Mouse (Mus musculus): ENCODE data around the gene Dock8.

Gene Dock8

DNA sequence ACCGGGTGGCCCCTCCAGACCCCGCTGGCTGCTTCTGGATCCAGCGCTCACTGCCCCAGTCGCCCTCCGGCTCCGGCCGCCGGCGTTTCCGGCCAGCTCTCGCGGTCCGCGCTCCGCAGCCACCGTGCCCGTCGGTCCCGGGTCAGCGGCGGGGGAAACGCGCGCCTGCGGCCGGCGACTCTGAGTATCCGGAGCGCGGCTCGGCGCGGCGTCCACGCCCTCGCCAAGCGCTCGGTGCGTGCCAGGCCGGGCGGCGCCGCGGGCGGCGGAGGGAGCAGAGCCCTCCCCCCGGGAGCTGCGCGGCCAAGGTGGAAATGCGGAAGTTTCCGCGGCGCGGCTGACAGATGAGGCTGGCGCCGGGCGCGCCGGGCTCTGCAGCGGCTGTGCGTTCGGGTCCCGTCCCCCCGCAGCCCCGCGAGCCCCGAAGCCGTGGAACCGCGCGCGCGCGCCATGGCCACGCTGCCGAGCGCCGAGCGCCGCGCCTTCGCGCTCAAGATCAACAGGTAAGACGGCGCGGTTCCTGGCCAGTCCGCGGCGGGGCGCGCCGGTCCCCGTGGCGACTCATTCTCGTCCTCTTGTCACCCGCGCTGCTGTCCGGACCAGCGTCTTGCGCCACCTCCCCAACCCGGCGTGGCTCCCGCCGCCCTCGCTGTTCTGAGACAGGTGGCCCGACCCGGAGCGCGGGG is at the start of gene Dock8:
Gene Dock8, plus strand, starts transcription at position 334 of the 686 bp plus-strand sequence.
- DNase-seq (ENCODE audit: low read depth, low spot score): no peak

DNA sequence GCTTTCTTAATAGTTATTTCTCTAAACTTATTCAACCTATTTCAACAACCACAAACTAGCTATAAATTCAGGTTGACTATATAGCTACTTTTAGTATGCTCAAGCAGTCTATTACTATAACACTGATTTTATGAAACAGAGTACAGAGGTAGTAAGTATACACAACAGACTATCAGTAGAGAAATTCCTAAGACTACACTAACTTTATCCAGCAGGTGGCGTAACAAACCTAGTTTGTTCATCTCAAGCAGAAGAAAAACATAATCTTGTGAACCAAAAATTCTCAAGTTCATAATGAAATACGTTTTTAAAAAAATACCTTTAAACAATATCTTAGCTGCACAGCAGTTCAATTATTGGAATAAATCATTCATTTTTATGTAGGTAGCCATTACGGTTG is 40.8 kb upstream of the Dock8 start:
- DNase-seq (ENCODE audit: low read depth, low spot score): peak; percentile 91

DNA sequence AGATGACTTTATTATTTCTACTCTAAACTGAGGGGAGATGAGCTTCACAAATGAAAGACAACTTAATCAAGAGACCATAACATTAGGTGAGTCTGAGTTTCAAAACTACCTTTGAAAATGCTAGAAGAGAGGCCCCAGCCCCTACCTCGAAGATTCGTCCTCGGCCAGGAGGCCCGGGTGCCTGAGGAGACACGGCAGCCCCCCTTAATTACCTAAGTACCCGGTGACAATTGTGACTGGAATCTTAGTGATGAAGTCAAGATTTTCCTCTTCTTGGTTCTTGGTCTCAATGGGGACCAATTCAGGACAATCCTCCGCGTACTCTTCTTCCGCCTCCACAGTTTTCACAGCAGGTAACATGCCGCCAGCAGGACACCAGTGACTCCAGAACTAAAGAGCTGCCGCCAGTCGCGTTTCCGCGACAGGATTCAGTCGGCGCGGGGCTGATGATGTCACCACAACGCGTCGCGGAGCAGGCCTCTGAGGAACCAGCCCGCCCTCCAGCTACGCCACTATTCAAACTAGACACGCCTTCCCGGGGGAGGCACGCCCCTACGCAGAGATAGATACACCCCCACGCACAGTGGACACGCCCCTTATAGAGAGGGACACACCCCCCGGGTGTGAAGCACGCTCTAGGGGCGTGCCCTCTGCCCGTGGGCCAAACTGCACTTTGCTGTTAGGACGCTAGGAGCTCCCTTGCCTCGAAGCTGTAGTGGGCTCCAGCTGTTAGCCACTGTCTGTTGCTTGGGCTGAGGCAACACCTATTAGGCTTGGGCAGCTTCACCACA is 38.0 kb upstream of the Dock8 start, which contains the start of gene Cbwd1:
Gene Cbwd1, minus strand, starts transcription at position 439 of the 791 bp plus-strand sequence.
- peak; percentile 97 for DNase-seq (ENCODE audit: low read depth, low spot score)

DNA sequence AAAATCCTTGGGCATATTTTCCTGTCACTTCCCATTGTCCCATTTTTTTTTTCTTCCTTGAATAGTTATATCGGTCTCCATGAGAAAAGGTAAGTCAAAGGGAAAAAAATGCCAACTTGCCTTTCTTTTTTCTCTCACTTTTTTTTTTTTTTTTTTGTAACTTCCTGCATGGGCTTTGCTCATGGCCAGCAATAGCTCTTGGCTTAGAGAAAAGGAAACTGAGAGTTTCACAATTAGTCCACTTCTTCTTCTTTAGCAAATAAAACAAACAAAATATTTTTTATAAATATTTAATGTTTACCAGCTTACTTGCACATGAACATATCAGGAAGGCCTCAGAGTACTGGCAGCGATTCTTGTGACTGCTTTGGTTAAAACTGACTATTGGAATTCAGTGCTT is 33.1 kb upstream of the Dock8 start:
- no peak for DNase-seq (ENCODE audit: low read depth, low spot score)

DNA sequence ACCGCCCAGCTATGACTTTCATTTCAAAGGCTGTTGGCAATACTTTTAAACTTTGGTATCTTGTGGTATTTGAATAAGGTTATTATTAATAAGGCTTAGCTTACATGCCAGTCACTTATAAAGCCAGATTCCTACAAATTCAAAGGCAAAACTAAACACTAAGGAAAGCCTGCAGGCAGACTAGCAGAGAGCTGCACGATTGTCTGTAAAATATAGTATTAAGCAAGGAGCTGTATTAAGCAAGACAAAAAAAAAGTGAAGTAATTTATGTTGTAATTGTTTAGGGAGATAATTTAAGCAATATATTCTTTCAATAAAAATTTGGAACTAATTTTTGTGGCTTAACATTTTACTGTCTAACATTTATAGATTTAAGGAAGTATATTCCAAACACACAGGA is 32.4 kb upstream of the Dock8 start:
- DNase-seq (ENCODE audit: low read depth, low spot score): no peak

DNA sequence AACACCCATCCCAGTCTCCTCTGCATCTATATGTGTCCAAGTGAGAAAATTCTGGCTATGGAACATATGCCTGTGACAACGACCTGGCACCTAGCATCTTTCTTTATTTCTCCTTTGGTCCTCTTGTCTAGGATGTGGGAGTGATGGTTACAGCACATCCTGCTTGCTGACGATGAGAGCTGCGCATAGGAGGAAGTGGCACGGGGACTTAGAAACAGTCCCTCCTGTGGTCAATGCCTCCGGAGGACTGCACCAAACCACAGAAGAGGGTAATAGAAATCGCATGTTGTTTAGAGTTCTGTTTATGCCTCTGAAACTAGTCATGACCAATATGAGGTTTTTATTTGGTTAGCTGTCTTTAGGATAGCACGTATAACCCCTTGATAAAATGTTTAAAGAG is 28.0 kb upstream of the Dock8 start:
- DNase-seq (ENCODE audit: low read depth, low spot score): no peak

DNA sequence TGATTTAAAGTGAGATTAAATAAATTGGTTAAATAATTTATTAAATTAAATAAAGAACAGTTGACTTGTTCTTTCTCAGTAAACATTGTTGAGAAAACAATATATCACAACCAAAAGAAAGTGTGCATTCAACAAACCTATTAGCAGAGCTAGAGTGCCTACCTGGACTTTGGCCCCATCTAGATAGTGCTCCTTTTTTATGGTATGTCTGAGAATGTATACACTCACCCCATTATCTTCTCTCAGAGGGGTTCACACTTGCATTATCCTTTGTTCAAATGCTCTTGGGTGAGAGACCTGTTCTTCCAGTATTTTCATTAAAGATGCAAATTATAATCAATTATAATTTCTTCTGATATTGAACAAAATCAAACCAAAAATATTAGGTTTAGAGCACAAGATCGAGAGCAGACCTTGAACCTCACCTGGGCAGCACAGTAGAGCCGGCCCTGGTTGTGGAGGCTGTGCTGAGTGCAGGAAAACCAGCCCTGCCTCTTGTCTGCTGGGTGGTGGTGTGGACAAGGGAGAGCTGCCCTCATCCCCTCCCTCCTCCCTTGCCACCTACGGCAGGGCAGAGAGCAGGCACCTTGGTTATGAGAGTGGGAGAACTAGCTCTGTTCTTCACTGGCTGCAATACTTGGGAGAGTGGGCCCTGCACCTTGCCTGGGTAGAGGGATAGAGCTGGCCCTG is 26.5 kb upstream of the Dock8 start:
- DNase-seq (ENCODE audit: low read depth, low spot score): no peak

DNA sequence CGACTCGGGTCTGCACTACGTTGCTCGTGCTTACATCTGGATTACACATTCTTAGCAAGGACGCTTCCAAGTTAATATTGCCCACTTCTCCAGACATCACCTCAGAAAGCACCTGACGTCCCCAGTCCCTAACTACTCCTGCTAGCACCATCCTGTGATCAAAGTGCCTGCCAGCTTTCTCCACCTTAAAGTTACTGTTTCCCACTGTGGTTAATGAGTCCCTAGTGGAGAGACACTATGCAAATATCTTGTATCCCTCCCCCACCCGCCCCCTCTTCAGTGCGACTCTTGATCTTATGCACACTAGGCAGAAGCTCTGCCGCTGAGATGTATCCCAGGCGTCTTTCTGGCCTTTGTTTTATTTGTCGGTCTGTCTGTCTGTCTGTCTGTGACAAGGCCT is 21.3 kb upstream of the Dock8 start:
- no peak for DNase-seq (ENCODE audit: low read depth, low spot score)

DNA sequence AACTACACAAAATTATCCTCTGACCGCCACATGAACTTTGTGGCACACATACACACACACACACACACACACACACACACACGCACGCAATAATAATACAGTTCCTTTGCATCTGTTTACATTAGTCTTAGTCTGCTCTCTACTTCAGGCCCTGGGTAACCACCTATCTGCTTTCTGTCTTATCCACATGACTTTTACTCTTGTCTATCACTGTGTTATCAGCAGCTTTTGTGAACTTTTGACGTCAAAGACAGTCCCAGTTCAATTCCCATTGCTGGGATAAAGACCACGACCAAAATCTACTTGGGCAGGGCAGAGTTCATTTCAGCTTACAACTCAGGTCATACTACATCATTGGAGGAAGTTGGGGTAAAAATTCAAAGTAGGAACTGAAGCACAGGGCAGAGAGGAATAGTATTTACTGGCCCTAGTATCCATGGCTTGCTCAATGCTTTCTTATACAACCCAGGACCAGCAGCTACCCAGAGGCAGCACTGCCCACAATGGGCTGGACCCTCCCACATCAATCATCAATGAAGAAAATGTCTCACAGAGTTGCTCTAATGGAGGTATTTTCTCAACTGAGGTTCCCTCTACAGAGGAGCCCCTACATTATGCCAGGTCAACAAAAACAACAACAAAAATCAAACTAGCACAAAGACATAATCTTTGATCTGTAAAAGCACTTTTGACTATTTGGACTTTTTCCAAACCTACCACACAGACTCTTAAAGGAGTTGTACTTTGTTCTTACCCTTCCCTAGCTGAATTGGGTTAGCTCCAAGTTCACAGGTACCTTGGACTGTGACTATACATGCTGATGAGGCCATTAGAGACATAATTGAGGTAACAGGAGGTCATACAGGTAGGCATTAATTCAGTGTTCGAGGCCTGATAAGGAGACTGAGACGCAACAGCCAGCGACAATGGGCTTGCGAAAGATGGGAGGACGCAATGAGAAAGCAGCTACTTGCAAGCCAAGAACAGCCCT is 20.2 kb upstream of the Dock8 start:
- DNase-seq (ENCODE audit: low read depth, low spot score): no peak

DNA sequence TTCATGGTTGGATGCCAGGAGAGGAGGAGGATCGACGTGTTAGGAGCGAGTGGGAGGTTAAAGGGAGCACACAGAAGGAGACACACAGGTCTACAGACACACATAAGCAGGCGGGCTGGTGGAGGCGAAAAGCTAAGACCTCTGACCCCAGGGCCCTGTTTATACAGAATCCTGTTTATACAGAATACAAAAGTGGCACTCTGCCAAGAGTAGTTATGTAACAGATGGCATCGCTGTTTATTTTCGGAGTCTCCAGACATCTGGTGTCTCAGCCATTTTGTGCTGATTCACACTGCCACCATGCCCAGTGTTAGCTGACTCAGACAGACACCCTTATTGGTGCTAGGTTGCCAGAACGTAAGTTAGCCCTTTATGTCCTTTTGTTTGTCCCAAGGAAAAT is 18.0 kb upstream of the Dock8 start:
- peak; percentile 85 for DNase-seq (ENCODE audit: low read depth, low spot score)

DNA sequence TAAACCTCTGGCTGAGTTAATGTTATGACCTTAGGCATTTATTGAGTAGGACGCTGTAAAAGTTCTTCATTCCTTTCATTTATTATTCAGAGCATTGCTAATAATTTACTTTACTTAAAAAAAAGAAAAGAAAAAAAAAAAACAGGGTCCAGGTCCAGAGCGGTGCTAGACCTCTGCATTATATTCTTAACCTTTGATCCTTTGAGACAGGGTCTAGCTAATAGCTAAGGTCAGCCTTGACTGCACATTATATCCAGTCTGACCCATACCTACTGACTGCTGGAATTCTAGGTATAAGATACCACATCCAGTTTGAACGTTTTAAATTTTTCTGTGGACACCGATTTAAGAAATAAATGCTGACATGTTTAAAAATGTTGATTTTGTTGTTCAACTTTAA is 16.3 kb upstream of the Dock8 start:
- DNase-seq (ENCODE audit: low read depth, low spot score): no peak

DNA sequence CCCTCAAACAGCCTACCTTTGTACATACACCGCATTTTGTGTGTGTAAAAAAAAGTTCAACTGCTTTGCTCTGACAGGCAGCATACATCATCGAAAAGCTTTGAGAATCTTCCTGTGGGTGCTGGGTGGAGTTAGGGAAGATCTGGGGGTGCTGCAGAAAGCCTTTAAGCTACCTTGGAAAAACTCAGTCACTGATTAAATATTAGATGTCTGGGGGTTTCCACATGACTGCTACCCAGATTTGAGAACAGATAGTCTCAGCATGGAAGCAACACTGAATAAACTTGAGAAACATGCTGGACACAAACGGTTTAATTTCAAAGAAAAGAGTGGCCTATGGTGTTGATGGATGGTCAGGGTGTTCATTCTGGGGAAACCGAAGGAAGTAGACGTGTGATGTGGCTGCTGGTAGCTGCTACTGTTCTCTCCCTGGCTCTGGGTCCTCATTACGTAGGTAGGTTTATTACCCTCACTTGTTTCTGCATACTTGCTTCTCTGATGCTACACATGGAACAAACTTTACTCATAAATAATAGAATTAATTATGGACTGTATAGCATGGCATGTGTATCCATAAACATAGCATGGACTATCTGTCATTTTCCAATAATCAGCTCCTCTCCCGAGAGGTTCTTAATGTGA is 15.4 kb upstream of the Dock8 start:
- no peak for DNase-seq (ENCODE audit: low read depth, low spot score)

DNA sequence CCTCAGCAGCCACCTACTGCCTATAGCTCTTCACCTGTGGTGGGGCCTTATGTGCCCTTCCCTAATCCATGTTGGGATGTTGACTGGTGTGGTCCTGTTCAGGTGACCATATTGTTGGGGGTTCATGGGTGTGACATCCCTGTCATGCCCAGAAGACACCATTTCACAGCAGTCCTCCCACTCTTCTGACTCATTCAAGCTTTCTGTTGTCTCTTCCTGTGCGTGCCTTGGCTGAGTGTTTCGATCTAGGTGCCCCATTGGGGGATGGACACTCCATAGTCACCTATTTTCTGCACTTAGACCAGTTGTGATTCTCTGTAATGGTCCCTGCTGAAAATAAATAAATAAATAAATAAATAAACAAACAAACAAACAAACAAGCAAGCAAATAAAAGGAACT is 14.3 kb upstream of the Dock8 start:
- no peak for DNase-seq (ENCODE audit: low read depth, low spot score)

DNA sequence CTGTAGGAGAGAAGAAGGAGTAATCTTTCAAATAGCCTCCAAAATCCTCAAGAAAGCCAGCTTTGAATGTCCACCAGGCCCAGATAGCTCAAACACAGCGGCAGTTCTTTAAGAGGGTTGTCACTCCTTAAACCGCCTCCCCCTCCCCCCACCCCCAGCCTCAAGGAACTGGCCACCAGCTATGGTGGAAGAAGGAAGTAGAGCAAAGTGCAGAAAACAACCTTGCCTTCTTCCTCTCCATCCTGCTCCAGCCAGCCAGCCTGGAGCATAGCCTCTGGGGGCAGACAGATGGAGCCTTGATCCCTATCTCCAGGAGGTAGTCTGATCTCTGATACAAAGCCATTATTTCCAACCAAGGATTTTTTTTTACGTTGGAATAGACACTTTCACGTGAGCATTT is 12.0 kb upstream of the Dock8 start:
- no peak for DNase-seq (ENCODE audit: low read depth, low spot score)

DNA sequence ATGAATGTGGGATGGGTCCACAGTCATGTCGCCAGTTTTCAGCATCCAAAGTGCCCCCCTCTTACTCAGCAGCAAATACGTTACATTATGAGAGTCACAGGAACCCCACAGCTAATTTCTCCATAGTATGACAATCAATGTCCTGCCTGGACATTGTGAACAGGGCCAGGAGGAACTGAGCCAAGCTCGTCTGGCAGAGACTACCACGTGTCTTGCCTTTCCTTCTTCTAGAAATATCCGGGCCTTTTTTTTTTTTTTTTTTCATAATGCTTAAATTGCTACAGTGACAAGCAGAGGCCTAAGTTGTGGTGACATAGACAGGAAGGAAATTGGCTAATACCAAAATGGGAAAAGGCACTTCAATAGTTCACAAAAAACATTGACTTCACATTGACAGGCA is 10.5 kb upstream of the Dock8 start:
- DNase-seq (ENCODE audit: low read depth, low spot score): no peak

DNA sequence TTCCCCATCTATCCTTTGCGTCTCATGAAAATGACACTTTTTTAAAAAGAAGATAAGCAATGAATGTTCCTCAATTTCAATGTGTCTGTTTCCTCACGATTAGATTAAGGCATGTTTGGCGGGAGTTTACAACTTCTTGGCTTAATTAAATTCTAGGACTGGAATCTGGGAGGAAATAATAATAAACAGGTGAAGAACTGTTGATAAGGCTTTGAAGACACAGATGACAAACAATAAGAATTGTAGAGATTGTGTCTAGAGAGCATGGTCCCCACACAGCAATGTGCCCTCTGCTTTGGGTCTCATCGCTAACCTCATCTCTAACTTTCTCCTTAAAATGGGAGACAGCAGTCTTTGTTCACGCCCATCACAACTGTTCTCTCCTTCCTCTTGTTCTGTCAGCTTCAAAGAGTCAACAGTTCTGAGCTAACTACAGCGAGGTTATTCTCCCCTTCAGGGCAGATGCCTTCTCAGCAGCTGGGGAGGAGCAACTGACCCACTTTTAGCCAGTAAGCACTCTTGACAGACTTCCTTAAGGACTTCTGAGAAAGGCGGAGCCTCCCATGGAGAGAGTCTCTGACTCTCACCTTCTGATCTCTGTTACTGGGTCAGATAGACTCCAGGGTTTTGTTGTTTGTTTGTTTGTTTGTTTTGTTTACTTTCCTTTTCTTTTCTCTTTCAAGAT is 9.1 kb upstream of the Dock8 start:
- DNase-seq (ENCODE audit: low read depth, low spot score): no peak

DNA sequence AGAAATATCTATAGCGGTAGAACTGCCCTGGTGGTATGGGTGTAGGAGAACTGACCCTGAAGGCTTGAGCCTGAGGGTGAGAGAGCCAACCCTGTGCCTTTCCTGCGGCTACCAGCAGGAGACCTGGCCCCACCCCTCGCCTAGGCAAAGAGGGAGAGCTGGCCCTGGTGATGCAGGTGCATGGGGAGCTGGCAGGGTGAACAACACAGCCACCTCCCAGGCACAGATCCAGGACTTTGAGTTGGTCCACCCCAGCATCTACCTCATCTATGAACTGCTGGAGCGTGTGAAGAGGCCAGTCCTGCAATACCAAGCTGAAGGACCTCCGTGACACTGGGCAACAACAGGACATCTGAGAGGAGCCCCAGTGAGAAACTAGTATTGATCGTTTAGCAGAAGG is 5.8 kb upstream of the Dock8 start:
- DNase-seq (ENCODE audit: low read depth, low spot score): no peak

DNA sequence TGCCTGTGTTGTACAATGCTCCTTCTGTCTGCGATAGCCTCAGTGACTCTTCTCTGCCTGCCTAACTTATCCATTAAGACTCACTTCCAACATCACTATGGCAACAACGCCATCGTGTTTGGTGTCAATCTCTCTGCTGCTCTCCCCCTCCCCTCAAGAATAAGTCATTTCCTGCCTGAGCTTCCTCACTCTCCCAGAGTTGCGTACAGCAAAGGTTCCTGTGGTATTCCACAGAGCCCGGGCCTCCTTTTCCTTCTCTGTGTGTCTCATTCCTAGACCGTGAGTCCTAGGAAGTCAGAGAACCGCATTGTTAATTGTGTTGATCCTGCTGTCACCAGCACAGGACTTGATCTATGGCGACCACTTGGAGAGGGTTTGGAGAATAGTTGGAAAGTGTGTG is 4.4 kb upstream of the Dock8 start:
- peak; percentile 90 for DNase-seq (ENCODE audit: low read depth, low spot score)

DNA sequence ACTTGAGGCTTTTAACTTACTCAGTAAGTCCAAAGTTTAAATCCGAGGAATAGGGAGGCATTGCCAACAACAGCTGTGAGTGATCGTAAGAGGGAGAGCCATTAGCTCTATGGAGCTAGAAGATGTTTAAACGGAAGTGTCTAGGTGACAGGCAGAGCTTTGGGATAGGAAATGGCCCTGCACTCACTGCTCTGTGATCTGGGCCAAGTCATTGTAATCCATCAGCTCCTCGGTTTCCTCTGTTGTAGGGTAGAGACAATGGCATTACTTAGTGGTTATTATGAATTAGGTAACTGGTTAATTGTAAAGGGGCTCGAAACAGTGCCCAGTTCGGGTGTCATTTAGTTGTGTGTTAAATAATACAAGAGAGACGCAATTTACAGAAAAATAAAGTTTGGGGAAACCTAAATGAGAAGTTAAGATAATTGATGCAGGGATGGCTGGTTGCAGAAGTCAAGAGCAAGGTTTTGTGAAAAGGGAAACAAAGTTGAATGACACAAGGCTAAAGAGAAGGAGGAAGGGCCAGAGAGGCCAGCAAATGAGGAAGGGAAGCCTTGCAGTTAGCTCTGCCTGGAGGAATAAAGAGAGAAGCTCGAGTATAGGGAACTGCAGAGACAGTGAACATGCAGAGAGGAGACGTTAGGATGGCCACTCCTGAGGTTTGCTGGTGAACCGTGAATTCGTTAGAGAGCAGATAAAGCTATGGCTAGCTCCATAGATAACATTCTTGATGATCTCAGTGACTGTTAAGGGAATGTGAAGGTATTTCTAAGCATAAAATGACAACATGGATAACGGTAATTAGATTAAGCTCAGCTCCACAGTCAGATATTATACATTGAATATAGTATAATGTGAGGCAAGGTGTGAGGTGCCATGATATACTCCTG is 2.3 kb upstream of the Dock8 start:
- DNase-seq (ENCODE audit: low read depth, low spot score): no peak

Data from 3T3-L1 (cell line).